Mouse (Mus musculus) limb, embryonic 15.5 days (tissue): ENCODE measurements around the gene Zbed3. TPM values are rescaled to one million over a fixed set of nuclear protein-coding genes. Genes with fewer than 3 reads are reported as not detected.

Experiments used
- polyA plus RNA-seq: library from polyadenylated mRNA; unstranded; fragments of >200 nt; fragmentation: Nextera tagmentation; extraction: Ambion mirVana; gene quantifications from 2 replicates; pipeline ENCODE4 v1.2.1, GENCODE M21; 2015

The Zbed3 gene
- polyA plus RNA-seq, 1 experiment from 2014 or later = 58.9 TPM

Other genes starting within 250 kb of the Zbed3 start
- 1.5 and 1.9 TPM in 2 replicates for gene Pde8b, start 73.3 kb upstream of the Zbed3 start, polyA plus RNA-seq
- gene Aggf1, start 51.7 kb downstream of the Zbed3 start, polyA plus RNA-seq = 29.7 and 30.8 TPM in 2 replicates
- 0.12 and 0.20 TPM in 2 replicates for gene Crhbp, start 121.3 kb downstream of the Zbed3 start, polyA plus RNA-seq
- not detected in 2 replicates for gene S100z, start 155.1 kb downstream of the Zbed3 start, polyA plus RNA-seq
- 3.2 and 5.3 TPM in 2 replicates for gene F2rl1, start 201.6 kb downstream of the Zbed3 start, polyA plus RNA-seq